Mouse (Mus musculus): Measurements from ENCODE around the gene Tpm4.
A peak's percentile ranks its signal among the peaks of the same experiment; 100 is the strongest.
"Not testable (repeated sequence)": the region's sequence is repeated elsewhere in the genome, so short reads cannot be mapped to it uniquely, and the experiment has no call there.

Gene Tpm4

GRCm38 (mm10) chr8:72134756-72135445 is at the start of gene Tpm4:
Gene Tpm4 (plus strand): TSS chr8:72134975.
- peak; percentile 8 to 25 for DNase-seq (ENCODE audit: low spot score in 2 of 2)

- DNase-seq (ENCODE audit: low spot score in 2 of 2): not testable (repeated sequence)
Measured at GRCm38 (mm10) chr8:72087611-72088010, 47.2 kb upstream of the Tpm4 start.

GRCm38 (mm10) chr8:72096721-72097120 is 38.1 kb upstream of the Tpm4 start:
- DNase-seq (ENCODE audit: low spot score in 2 of 2): not testable (repeated sequence)

GRCm38 (mm10) chr8:72099377-72100103 is 35.2 kb upstream of the Tpm4 start:
- not testable (repeated sequence) for DNase-seq (ENCODE audit: low spot score in 2 of 2)

- no peak for DNase-seq (ENCODE audit: low spot score in 2 of 2)
Measured at GRCm38 (mm10) chr8:72105165-72105564, 29.6 kb upstream of the Tpm4 start.

GRCm38 (mm10) chr8:72106740-72107139 is 28.0 kb upstream of the Tpm4 start, which contains the start of gene Olfr374:
Gene Olfr374 (plus strand): TSS chr8:72107040.
- no peak for DNase-seq (ENCODE audit: low spot score in 2 of 2)

GRCm38 (mm10) chr8:72110876-72111275 is 23.9 kb upstream of the Tpm4 start:
- no peak for DNase-seq (ENCODE audit: low spot score in 2 of 2)

GRCm38 (mm10) chr8:72112486-72112885 is 22.3 kb upstream of the Tpm4 start:
- no peak for DNase-seq (ENCODE audit: low spot score in 2 of 2)

- no peak for DNase-seq (ENCODE audit: low spot score in 2 of 2)
Measured at GRCm38 (mm10) chr8:72115202-72115601, 19.6 kb upstream of the Tpm4 start.

GRCm38 (mm10) chr8:72118616-72119015 is 16.2 kb upstream of the Tpm4 start:
- no peak for DNase-seq (ENCODE audit: low spot score in 2 of 2)

- DNase-seq (ENCODE audit: low spot score in 2 of 2): not testable (repeated sequence)
Measured at GRCm38 (mm10) chr8:72121486-72121885, 13.3 kb upstream of the Tpm4 start.

GRCm38 (mm10) chr8:72121997-72122396 is 12.8 kb upstream of the Tpm4 start:
- DNase-seq (ENCODE audit: low spot score in 2 of 2): no peak

- DNase-seq (ENCODE audit: low spot score in 2 of 2): no peak
Measured at GRCm38 (mm10) chr8:72127834-72128233, 6.9 kb upstream of the Tpm4 start.

- no peak for DNase-seq (ENCODE audit: low spot score in 2 of 2)
Measured at GRCm38 (mm10) chr8:72131251-72131650, 3.5 kb upstream of the Tpm4 start.

GRCm38 (mm10) chr8:72131901-72132300 is 2.9 kb upstream of the Tpm4 start:
- no peak for DNase-seq (ENCODE audit: low spot score in 2 of 2)

- DNase-seq (ENCODE audit: low spot score in 2 of 2): no peak
Measured at GRCm38 (mm10) chr8:72132417-72132816, 2.4 kb upstream of the Tpm4 start.

GRCm38 (mm10) chr8:72132891-72133290 is 1.9 kb upstream of the Tpm4 start:
- no peak for DNase-seq (ENCODE audit: low spot score in 2 of 2)

- no peak for DNase-seq (ENCODE audit: low spot score in 2 of 2)
Measured at GRCm38 (mm10) chr8:72133507-72133906, 1.3 kb upstream of the Tpm4 start.

- DNase-seq (ENCODE audit: low spot score in 2 of 2): no peak
Measured at GRCm38 (mm10) chr8:72135446-72136301, 899 bp downstream of the Tpm4 start.

GRCm38 (mm10) chr8:72136302-72136978 is 1.7 kb downstream of the Tpm4 start:
- no peak for DNase-seq (ENCODE audit: low spot score in 2 of 2)

- DNase-seq (ENCODE audit: low spot score in 2 of 2): no peak
Measured at GRCm38 (mm10) chr8:72137431-72137830, 2.7 kb downstream of the Tpm4 start.

- DNase-seq (ENCODE audit: low spot score in 2 of 2): no peak
Measured at GRCm38 (mm10) chr8:72138456-72138855, 3.7 kb downstream of the Tpm4 start.
